Mouse (Mus musculus) embryonic facial prominence, embryonic 11.5 days (tissue): ENCODE results near the gene Igf2r. TPM values are rescaled to one million over a fixed set of nuclear protein-coding genes. Genes with fewer than 3 reads are reported as not detected.

Experiments used
- ATAC-seq: fragments of 200-750 bp; cut with Nextera tagmentation; replicated peaks from 2 replicates; pipeline ENCODE4 v1.8.0; 2017; ENCODE audit warnings: low read depth; ENCODE audit not compliant: insufficient number of reproducible peaks, low FRiP score, low TSS enrichment
- DNase-seq: peaks from one replicate; pipeline ENCODE4 v3.0.0-alpha.2; 2015; ENCODE audit warnings: low spot score
- H3K27ac ChIP-seq: fragments of 300-500 bp; sonication (generic); replicated peaks from 2 replicates; pipeline ENCODE4 v1.5.1; 2014; ENCODE audit warnings: mild to moderate bottlenecking, low read depth, low read length, control low read depth
- H3K27me3 ChIP-seq: fragments of 300-500 bp; sonication (generic); 2 replicates; pipeline ENCODE4 v1.6.1; 2014; ENCODE audit warnings: mild to moderate bottlenecking, low read length, moderate library complexity, mixed read lengths; ENCODE audit not compliant: control insufficient read depth, insufficient read depth
- H3K36me3 ChIP-seq: fragments of 300-500 bp; sonication (generic); replicated peaks from 2 replicates; pipeline ENCODE4 v1.6.1; 2014; ENCODE audit warnings: low read depth, mild to moderate bottlenecking, low read length, moderate library complexity, mixed read lengths; ENCODE audit not compliant: control insufficient read depth, insufficient read depth
- H3K4me1 ChIP-seq: fragments of 300-500 bp; sonication (generic); 2 replicates; pipeline ENCODE4 v1.6.1; 2014; ENCODE audit warnings: low read length, mixed read lengths; ENCODE audit not compliant: control insufficient read depth, insufficient read depth
- H3K4me2 ChIP-seq: fragments of 300-500 bp; sonication (generic); 2 replicates; pipeline ENCODE4 v1.6.1; 2014; ENCODE audit warnings: low read depth, mild to moderate bottlenecking, control low read depth, low read length, moderate library complexity
- H3K4me3 ChIP-seq: fragments of 300-500 bp; sonication (generic); 2 replicates; pipeline ENCODE4 v1.5.1; 2014; ENCODE audit warnings: low read depth, low read length, control low read depth
- H3K9ac ChIP-seq: fragments of 300-500 bp; sonication (generic); replicated peaks from 2 replicates; pipeline ENCODE4 v1.6.1; 2014; ENCODE audit warnings: mild to moderate bottlenecking, control low read depth, low read length
- H3K9me3 ChIP-seq: fragments of 300-500 bp; sonication (generic); replicated peaks from 2 replicates; pipeline ENCODE4 v1.6.1; 2016; ENCODE audit warnings: mild to moderate bottlenecking, low read length, inconsistent platforms, mixed read lengths; ENCODE audit not compliant: control insufficient read depth
- WGBS: fragments of 180-500 bp; shearing (Covaris S2); extraction: QIAGEN DNeasy Blood & Tissue Kit; methylation state at CpG from one replicate; pipeline ENCODE4 v1.1.7; 2014; 5-methylcytosine and 5-hydroxymethylcytosine counted together
- polyA plus RNA-seq: library from polyadenylated mRNA; unstranded; fragments of >200 nt; fragmentation: Nextera tagmentation; extraction: Ambion mirVana; gene quantifications from 2 replicates; pipeline ENCODE4 v1.2.1, GENCODE M21; 2014

The Igf2r gene
- polyA plus RNA-seq, 1 experiment from 2014 or later = 19.6 TPM

- H3K27ac ChIP-seq = no peak overlapping the region
- H3K4me1 ChIP-seq = no peaks in the 10 kb centered on the region; the same call in 1 of the 2 replicates
- ATAC-seq (no peak), DNase-seq (no peak)
- H3K4me3 ChIP-seq = no peak overlapping the region
- no peaks in the 10 kb centered on the region for H3K9me3 ChIP-seq
- H3K27me3 ChIP-seq = no peaks in the 10 kb centered on the region
- H3K36me3 ChIP-seq = no peaks in the 10 kb centered on the region
- 91% methylated on average over 5 of the region's 5 CpGs for WGBS
- H3K9ac ChIP-seq = no peak overlapping the region
- H3K4me2 ChIP-seq = no peak overlapping the region
These were observed 11.5 kb downstream of the Igf2r start for GRCm38 (mm10) chr17:12757990-12758389.

DNA sequence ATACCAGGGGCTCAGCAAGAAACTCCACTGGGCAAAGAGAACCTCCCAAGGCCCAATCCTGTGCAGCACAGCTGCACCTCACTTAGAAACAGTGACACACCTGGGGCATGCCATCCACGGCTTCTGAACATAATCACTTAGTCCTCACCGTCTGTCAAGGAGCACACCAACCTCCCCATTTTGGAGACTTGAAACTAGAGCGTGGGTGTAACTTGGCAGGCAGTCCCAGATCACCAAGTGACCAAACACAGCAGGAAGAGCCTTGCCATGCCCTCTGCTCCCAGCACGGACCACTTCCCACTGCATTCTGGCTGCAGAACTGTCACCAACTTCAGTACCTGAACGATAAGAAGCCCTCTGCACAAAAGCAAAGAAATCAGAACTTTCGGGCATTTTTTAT lies 12.3 kb downstream of the Igf2r start:
- no peak overlapping the region for H3K4me2 ChIP-seq
- no peak overlapping the region for H3K4me3 ChIP-seq
- H3K27me3 ChIP-seq = no peaks in the 10 kb centered on the region
- H3K4me1 ChIP-seq = no peaks in the 10 kb centered on the region; the same call in 1 of the 2 replicates
- H3K36me3 ChIP-seq = no peaks in the 10 kb centered on the region
- no peak for DNase-seq
- H3K9ac ChIP-seq = no peak overlapping the region
- no peaks in the 10 kb centered on the region for H3K9me3 ChIP-seq
- ATAC-seq = no peak
- WGBS = 88% methylated on average over 6 of the region's 6 CpGs
- H3K27ac ChIP-seq = no peak overlapping the region

- Histone ChIP-seq H3K4me2 (no peak overlapping the region), H3K27me3 (no peaks in the 10 kb centered on the region), H3K4me3 (no peak overlapping the region), H3K4me1 (peaks cover 4% of the 10 kb centered on the region), H3K36me3 (no peaks in the 10 kb centered on the region), H3K9ac (no peak overlapping the region), H3K9me3 (no peaks in the 10 kb centered on the region), H3K27ac (no peak overlapping the region)
- ATAC-seq (no peak), DNase-seq (no peak)
- 79% methylated on average over 4 of the region's 4 CpGs for WGBS
These were observed 13.5 kb downstream of the Igf2r start for GRCm38 (mm10) chr17:12755951-12756350.

- Histone ChIP-seq H3K27ac (no peak overlapping the region), H3K9ac (no peak overlapping the region), H3K36me3 (no peaks in the 10 kb centered on the region), H3K4me2 (no peak overlapping the region), H3K4me3 (no peak overlapping the region), H3K9me3 (no peaks in the 10 kb centered on the region), H3K27me3 (no peaks in the 10 kb centered on the region), H3K4me1 (peaks cover 7% of the 10 kb centered on the region)
- DNase-seq = no peak
- no peak for ATAC-seq
- WGBS = 79% methylated on average over 4 of the region's 4 CpGs
These were observed 14.3 kb downstream of the Igf2r start for GRCm38 (mm10) chr17:12755146-12755545.

- H3K4me2 ChIP-seq = no peak overlapping the region
- H3K9me3 ChIP-seq = no peaks in the 10 kb centered on the region
- no peak overlapping the region for H3K27ac ChIP-seq
- H3K9ac ChIP-seq = no peak overlapping the region
- H3K27me3 ChIP-seq = no peaks in the 10 kb centered on the region
- H3K4me3 ChIP-seq = no peak overlapping the region
- H3K36me3 ChIP-seq = no peaks in the 10 kb centered on the region
- ATAC-seq = no peak
- 80% methylated on average over 3 of the region's 3 CpGs for WGBS
- H3K4me1 ChIP-seq = peaks cover 13% of the 10 kb centered on the region
- no peak for DNase-seq
These were observed 15.0 kb downstream of the Igf2r start for GRCm38 (mm10) chr17:12754243-12755007.

GRCm38 (mm10) chr17:12753050-12753449 lies 16.4 kb downstream of the Igf2r start:
- Histone ChIP-seq H3K4me3 (no peak overlapping the region), H3K9me3 (no peaks in the 10 kb centered on the region), H3K9ac (no peak overlapping the region), H3K27ac (no peak overlapping the region), H3K27me3 (no peaks in the 10 kb centered on the region), H3K4me1 (peaks cover 17% of the 10 kb centered on the region), H3K36me3 (no peaks in the 10 kb centered on the region), H3K4me2 (no peak overlapping the region)
- whole genome bisulfite sequencing = 80% methylated on average over 4 of the region's 4 CpGs
- no peak for ATAC-seq
- no peak for DNase-seq

DNA sequence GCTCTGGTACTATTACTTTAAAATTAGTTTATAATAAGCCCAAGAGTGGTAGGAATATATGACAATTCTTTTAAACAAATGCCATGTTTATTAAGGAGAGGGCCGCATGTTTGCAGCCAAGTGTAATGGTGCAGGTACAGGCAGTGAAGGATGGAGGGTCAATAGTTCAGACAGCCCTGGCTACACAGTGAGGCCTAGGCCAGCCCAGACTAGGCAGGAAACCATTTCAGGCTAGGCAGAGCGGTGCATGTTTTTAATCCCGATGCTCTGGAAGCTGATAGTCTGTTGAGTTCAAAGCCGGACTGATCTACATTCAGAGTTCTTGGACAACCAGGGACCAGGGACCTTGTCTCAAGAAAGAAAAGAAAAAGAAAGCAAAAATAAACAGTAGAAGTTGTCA lies 17.8 kb downstream of the Igf2r start:
- ATAC-seq (peak; percentile 60; the same call in 1 of the 2 replicates), DNase-seq (peak; percentile 59)
- no peak overlapping the region for H3K9ac ChIP-seq
- H3K4me2 ChIP-seq = no peak overlapping the region
- WGBS = 27% methylated on average over 4 of the region's 4 CpGs
- no peaks in the 10 kb centered on the region for H3K27me3 ChIP-seq
- H3K36me3 ChIP-seq = no peaks in the 10 kb centered on the region
- peaks cover 17% of the 10 kb centered on the region for H3K4me1 ChIP-seq
- H3K27ac ChIP-seq = no peak overlapping the region
- no peak overlapping the region for H3K4me3 ChIP-seq
- H3K9me3 ChIP-seq = no peaks in the 10 kb centered on the region

GRCm38 (mm10) chr17:12751218-12751617 lies 18.2 kb downstream of the Igf2r start:
- H3K27ac ChIP-seq = peak overlapping the region; percentile 63; the same call in 1 of the 2 replicates
- peaks cover 17% of the 10 kb centered on the region for H3K4me1 ChIP-seq
- no peaks in the 10 kb centered on the region for H3K27me3 ChIP-seq
- WGBS = 25% methylated on average over 4 of the region's 4 CpGs
- H3K9me3 ChIP-seq = no peaks in the 10 kb centered on the region
- no peaks in the 10 kb centered on the region; the same call in 1 of the 2 replicates for H3K36me3 ChIP-seq
- H3K4me2 ChIP-seq = no peak overlapping the region
- 0 out of 2 replicates have a peak, but pooled peaks have one; percentile 27 for ATAC-seq
- DNase-seq = peak; percentile 62
- no peak overlapping the region for H3K9ac ChIP-seq
- no peak overlapping the region for H3K4me3 ChIP-seq
